Mouse (Mus musculus) olfactory bulb, adult 2 months (tissue): Measurements from ENCODE around the gene Exoc6.

Source experiments
- CTCF ChIP-seq: fragments of 200-500 bp; IDR thresholded peaks from 2 replicates; pipeline ENCODE4 v1.5.1; 2012; ENCODE audit warnings: low read depth, mild to moderate bottlenecking, low read length, moderate library complexity; ENCODE audit not compliant: insufficient read depth
- POLR2A ChIP-seq: fragments of 200-500 bp; IDR thresholded peaks from 2 replicates; pipeline ENCODE4 v1.6.1; 2012; ENCODE audit warnings: mild to moderate bottlenecking, low read depth, low read length, moderate library complexity; ENCODE audit not compliant: insufficient read depth

GRCm38 (mm10) chr19:37545725-37546124 is 4.5 kb upstream of the Exoc6 start:
- TF ChIP-seq CTCF (no peak), POLR2A (no peak)
